Mouse (Mus musculus): ENCODE measurements around the gene Scaf1.

Scaf1 gene

GRCm38 (mm10) chr7:44983944-44984832 lies 32.0 kb downstream of the Scaf1 start:
- DNase-seq, result no peak

GRCm38 (mm10) chr7:44983085-44983484 lies 33.1 kb downstream of the Scaf1 start:
- peak; percentile 90 for DNase-seq

- DNase-seq, result no peak
Observed at GRCm38 (mm10) chr7:44981539-44981938, 34.6 kb downstream of the Scaf1 start.

- no peak for DNase-seq
Observed at GRCm38 (mm10) chr7:44978300-44978699, 37.9 kb downstream of the Scaf1 start.

GRCm38 (mm10) chr7:44975117-44975419 lies 41.1 kb downstream of the Scaf1 start:
- DNase-seq, result no peak

- DNase-seq, result peak; percentile 82
Observed at GRCm38 (mm10) chr7:44974383-44975116, 41.6 kb downstream of the Scaf1 start, which contains the start of gene Cpt1c. Gene Cpt1c (minus strand): TSS chr7:44974851.

GRCm38 (mm10) chr7:44973415-44974130 lies 42.6 kb downstream of the Scaf1 start:
- DNase-seq, result no peak

- no peak for DNase-seq
Observed at GRCm38 (mm10) chr7:44971142-44971541, 45.0 kb downstream of the Scaf1 start.

GRCm38 (mm10) chr7:44970231-44970691 lies 45.9 kb downstream of the Scaf1 start:
- DNase-seq, result peak; percentile 92

GRCm38 (mm10) chr7:44966638-44967037 lies 49.5 kb downstream of the Scaf1 start:
- no peak for DNase-seq

- DNase-seq, result no peak
Observed at GRCm38 (mm10) chr7:44965975-44966374, 50.2 kb downstream of the Scaf1 start.

- no peak for DNase-seq
Observed at GRCm38 (mm10) chr7:44964990-44965389, 51.2 kb downstream of the Scaf1 start.

- no peak for DNase-seq
Observed at GRCm38 (mm10) chr7:44962831-44963230, 53.3 kb downstream of the Scaf1 start.

- DNase-seq, result no peak
Observed at GRCm38 (mm10) chr7:44962337-44962736, 53.8 kb downstream of the Scaf1 start.

- no peak for DNase-seq
Observed at GRCm38 (mm10) chr7:44960512-44960910, 55.7 kb downstream of the Scaf1 start.

GRCm38 (mm10) chr7:44959874-44960511 lies 56.2 kb downstream of the Scaf1 start:
- DNase-seq, result no peak

- no peak for DNase-seq
Observed at GRCm38 (mm10) chr7:44959281-44959680, 56.9 kb downstream of the Scaf1 start.

- DNase-seq, result peak; percentile 63
Observed at GRCm38 (mm10) chr7:44958208-44958607, 58.0 kb downstream of the Scaf1 start.

- DNase-seq, result peak; percentile 32
Observed at GRCm38 (mm10) chr7:44957183-44957835, 58.9 kb downstream of the Scaf1 start.

- no peak for DNase-seq
Observed at GRCm38 (mm10) chr7:44956266-44956665, 59.9 kb downstream of the Scaf1 start.

GRCm38 (mm10) chr7:44955628-44956027 lies 60.5 kb downstream of the Scaf1 start:
- no peak for DNase-seq

Measured in kidney, postnatal 14 days (tissue).